Mouse (Mus musculus) cerebellum, adult 9-11 months (tissue): ENCODE data around the gene Tmem189.

ENCODE experiments used
- DNase-seq: peaks from one replicate; pipeline ENCODE4 v3.0.0; 2022

Gene Tmem189

GRCm38 (mm10) chr2:167678600-167678999, 11.0 kb downstream of the Tmem189 start:
- no peak for DNase-seq

- no peak for DNase-seq
These were observed 14.3 kb downstream of the Tmem189 start for GRCm38 (mm10) chr2:167675120-167675909.

GRCm38 (mm10) chr2:167672212-167672685, 17.4 kb downstream of the Tmem189 start:
- DNase-seq: no peak

GRCm38 (mm10) chr2:167671101-167671633, 18.5 kb downstream of the Tmem189 start:
- no peak for DNase-seq

GRCm38 (mm10) chr2:167669398-167669797, 20.2 kb downstream of the Tmem189 start:
- no peak for DNase-seq

- DNase-seq: no peak
These were observed 21.2 kb downstream of the Tmem189 start for GRCm38 (mm10) chr2:167668426-167668825.

- DNase-seq: no peak
These were observed 23.5 kb downstream of the Tmem189 start for GRCm38 (mm10) chr2:167665972-167666713.

GRCm38 (mm10) chr2:167662713-167663112, 26.9 kb downstream of the Tmem189 start:
- DNase-seq: no peak

- peak; percentile 91 for DNase-seq
These were observed 28.1 kb downstream of the Tmem189 start, which contains the start of gene Gm20431 for GRCm38 (mm10) chr2:167661270-167662203. Gm20431 (minus strand) TSS chr2:167661496.

GRCm38 (mm10) chr2:167660611-167660971, 29.0 kb downstream of the Tmem189 start:
- DNase-seq: peak; percentile 49

GRCm38 (mm10) chr2:167659847-167660610, 29.6 kb downstream of the Tmem189 start:
- DNase-seq: peak; percentile 66

GRCm38 (mm10) chr2:167659177-167659846, 30.3 kb downstream of the Tmem189 start:
- DNase-seq: peak; percentile 32

- DNase-seq: no peak
These were observed 30.9 kb downstream of the Tmem189 start for GRCm38 (mm10) chr2:167658712-167659111.

- DNase-seq: peak; percentile 19
These were observed 31.6 kb downstream of the Tmem189 start for GRCm38 (mm10) chr2:167657973-167658372.

- DNase-seq: no peak
These were observed 32.8 kb downstream of the Tmem189 start for GRCm38 (mm10) chr2:167656629-167657478.

GRCm38 (mm10) chr2:167654911-167655600, 34.6 kb downstream of the Tmem189 start:
- DNase-seq: no peak

GRCm38 (mm10) chr2:167652694-167653093, 36.9 kb downstream of the Tmem189 start:
- DNase-seq: no peak

- DNase-seq: peak; percentile 51
These were observed 38.0 kb downstream of the Tmem189 start for GRCm38 (mm10) chr2:167651622-167652021.

- DNase-seq: no peak
These were observed 40.2 kb downstream of the Tmem189 start for GRCm38 (mm10) chr2:167649290-167650032.
